Mouse (Mus musculus): ENCODE data around the gene 2310011J03Rik.

- TF ChIP-seq CTCF (IDR thresholded peaks at IDR 0.05; ENCODE audit: low read depth, low read length) (no peak), POLR2A (IDR thresholded peaks at IDR 0.05; ENCODE audit: borderline replicate concordance, low read depth, low read length) (no peak)
These were observed 48.3 kb downstream of the 2310011J03Rik start for GRCm38 (mm10) chr10:80271870-80272585.
